Mouse (Mus musculus) hindlimb bud, embryonic 11.5 days (tissue): Measurements from ENCODE around the gene Arcn1.
A peak's percentile ranks its signal among the peaks of the same experiment; 100 is the strongest.
"Not testable (repeated sequence)": the region's sequence is repeated elsewhere in the genome, so short reads cannot be mapped to it uniquely, and the experiment has no call there.

Experiments used
- DNase-seq: peaks from one replicate; pipeline ENCODE4 v3.0.0-alpha.2; 2012; ENCODE audit warnings: low read depth, low spot score; ENCODE audit errors: extremely low spot score

Arcn1 gene

GRCm38 (mm10) chr9:44767101-44768028 lies at the start of gene Arcn1, which contains the start of gene Ift46:
Arcn1 (minus strand) TSS chr9:44767845.
Ift46 (plus strand) TSS chr9:44767908.
- peak; percentile 64 for DNase-seq

- DNase-seq = no peak
Observed at GRCm38 (mm10) chr9:44814179-44814578, 46.5 kb upstream of the Arcn1 start.

GRCm38 (mm10) chr9:44810316-44810715 lies 42.7 kb upstream of the Arcn1 start:
- DNase-seq = no peak

GRCm38 (mm10) chr9:44807778-44808177 lies 40.1 kb upstream of the Arcn1 start:
- no peak for DNase-seq

- no peak for DNase-seq
Observed at GRCm38 (mm10) chr9:44807141-44807540, 39.5 kb upstream of the Arcn1 start.

GRCm38 (mm10) chr9:44805536-44805935 lies 37.9 kb upstream of the Arcn1 start:
- no peak for DNase-seq

- no peak for DNase-seq
Observed at GRCm38 (mm10) chr9:44804678-44805077, 37.0 kb upstream of the Arcn1 start.

GRCm38 (mm10) chr9:44802808-44803450 lies 35.3 kb upstream of the Arcn1 start, which contains the start of gene Ttc36:
Ttc36 (minus strand) TSS chr9:44803072.
- no peak for DNase-seq

- no peak for DNase-seq
Observed at GRCm38 (mm10) chr9:44801669-44802068, 34.0 kb upstream of the Arcn1 start.

- DNase-seq = no peak
Observed at GRCm38 (mm10) chr9:44799958-44800324, 32.3 kb upstream of the Arcn1 start.

GRCm38 (mm10) chr9:44799102-44799957 lies 31.7 kb upstream of the Arcn1 start, which contains the start of gene Tmem25:
Tmem25 (minus strand) TSS chr9:44799307.
- peak; percentile 16 for DNase-seq

GRCm38 (mm10) chr9:44798298-44798697 lies 30.7 kb upstream of the Arcn1 start:
- DNase-seq = no peak

- no peak for DNase-seq
Observed at GRCm38 (mm10) chr9:44792842-44793241, 25.2 kb upstream of the Arcn1 start.

- peak; percentile 80 for DNase-seq
Observed at GRCm38 (mm10) chr9:44772750-44773651, 5.4 kb upstream of the Arcn1 start.

GRCm38 (mm10) chr9:44772392-44772749 lies 4.7 kb upstream of the Arcn1 start:
- DNase-seq = no peak

- no peak for DNase-seq
Observed at GRCm38 (mm10) chr9:44771376-44771775, 3.7 kb upstream of the Arcn1 start.

- not testable (repeated sequence) for DNase-seq
Observed at GRCm38 (mm10) chr9:44768029-44768394, 367 bp upstream of the Arcn1 start.

- no peak for DNase-seq
Observed at GRCm38 (mm10) chr9:44760873-44761272, 6.8 kb downstream of the Arcn1 start.

GRCm38 (mm10) chr9:44748473-44748872 lies 19.2 kb downstream of the Arcn1 start:
- no peak for DNase-seq

GRCm38 (mm10) chr9:44747341-44747740 lies 20.3 kb downstream of the Arcn1 start:
- no peak for DNase-seq
